Mouse (Mus musculus): ENCODE measurements around the gene Inpp5b.

DNA sequence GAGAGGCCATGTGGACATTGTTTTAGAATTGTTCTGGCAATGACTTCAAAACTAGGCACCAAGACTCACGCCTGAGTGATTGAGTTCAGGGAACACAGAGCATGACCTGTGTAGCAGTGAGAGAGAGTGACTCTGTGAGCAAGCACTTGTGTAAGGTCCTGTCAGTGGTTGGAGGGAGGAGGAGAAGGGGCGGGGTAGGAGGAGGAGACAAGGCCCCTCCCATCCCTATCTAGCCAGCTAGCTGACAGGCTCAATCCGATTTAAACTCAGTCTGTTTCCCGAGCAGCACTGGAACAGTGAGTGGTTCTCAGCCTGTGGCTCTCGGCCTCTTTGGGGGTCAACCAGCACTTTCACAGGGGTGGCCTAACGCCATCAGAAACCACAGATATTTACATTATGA lies 76.2 kb downstream of the Inpp5b start:
- TF ChIP-seq CTCF (IDR thresholded peaks at IDR 0.05; ENCODE audit: low read depth, low read length) (no peak), POLR2AphosphoS5 (IDR thresholded peaks at IDR 0.05; ENCODE audit: insufficient replicate concordance, low read depth, low read length) (no peak), GATA1 (IDR thresholded peaks at IDR 0.05; ENCODE audit: borderline replicate concordance, low read length) (no peak), TAL1 (conservative IDR thresholded peaks at IDR 0.05; ENCODE audit: low read depth, low read length) (no peak)
